Mouse (Mus musculus) liver, adult (tissue): ENCODE data around the gene Ccdc144b.

Experiments
- GATA4 ChIP-seq: IDR thresholded peaks from 2 replicates; pipeline ENCODE4 v1.6.1; 2014; ENCODE audit warnings: mild to moderate bottlenecking, low read length; ENCODE audit not compliant: insufficient replicate concordance

The Ccdc144b gene

GRCm38 (mm10) chr3:36053447-36053846, at the start of gene Ccdc144b:
Gene Ccdc144b (minus strand): TSS chr3:36053547.
- no peak for TF ChIP-seq GATA4

GRCm38 (mm10) chr3:36095371-36095770, 42.0 kb upstream of the Ccdc144b start:
- TF ChIP-seq GATA4, result no peak

GRCm38 (mm10) chr3:36087591-36087990, 34.2 kb upstream of the Ccdc144b start:
- no peak for TF ChIP-seq GATA4

- no peak for TF ChIP-seq GATA4
These were observed 32.0 kb upstream of the Ccdc144b start for GRCm38 (mm10) chr3:36085394-36085793.

DNA sequence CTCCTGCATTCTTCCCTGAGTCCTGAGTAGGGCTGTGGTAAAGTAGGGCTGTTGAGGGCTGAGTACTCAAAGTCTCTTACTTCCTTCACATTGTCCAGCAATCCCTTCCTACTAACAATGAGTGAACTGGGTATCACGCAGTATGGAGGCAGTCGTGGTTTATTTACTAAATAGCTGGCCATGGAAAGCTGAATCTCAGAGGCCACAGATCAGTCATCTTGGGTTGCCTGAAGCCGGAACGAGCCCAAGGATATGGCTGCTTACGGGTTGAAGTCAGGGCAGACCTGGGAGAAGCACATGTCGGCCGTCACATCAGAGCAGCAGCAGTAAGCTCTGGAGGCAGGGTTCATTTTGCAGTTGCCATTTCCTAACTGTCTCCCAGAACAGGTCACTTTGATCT, 30.0 kb upstream of the Ccdc144b start:
- TF ChIP-seq GATA4, result no peak

GRCm38 (mm10) chr3:36082843-36083242, 29.5 kb upstream of the Ccdc144b start:
- TF ChIP-seq GATA4, result no peak

DNA sequence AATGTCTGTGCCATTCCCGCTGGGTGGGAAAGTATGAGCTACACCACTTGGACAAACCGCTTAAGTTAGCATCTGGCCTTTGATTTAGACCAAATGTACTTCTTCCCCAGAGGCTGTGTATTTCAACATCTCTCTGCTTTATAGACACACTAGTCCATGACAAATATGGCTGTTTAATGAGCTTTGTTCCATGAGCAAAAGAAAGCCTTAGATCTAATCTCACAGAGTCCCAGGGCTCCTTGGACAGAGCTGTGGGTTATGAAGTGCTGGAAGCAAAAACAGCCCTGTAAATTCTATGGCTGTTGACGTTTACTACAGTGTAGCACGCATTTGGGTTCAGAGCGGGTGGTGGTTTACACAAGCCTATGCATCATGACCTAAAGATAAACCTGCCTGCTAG, 27.4 kb upstream of the Ccdc144b start:
- no peak for TF ChIP-seq GATA4

DNA sequence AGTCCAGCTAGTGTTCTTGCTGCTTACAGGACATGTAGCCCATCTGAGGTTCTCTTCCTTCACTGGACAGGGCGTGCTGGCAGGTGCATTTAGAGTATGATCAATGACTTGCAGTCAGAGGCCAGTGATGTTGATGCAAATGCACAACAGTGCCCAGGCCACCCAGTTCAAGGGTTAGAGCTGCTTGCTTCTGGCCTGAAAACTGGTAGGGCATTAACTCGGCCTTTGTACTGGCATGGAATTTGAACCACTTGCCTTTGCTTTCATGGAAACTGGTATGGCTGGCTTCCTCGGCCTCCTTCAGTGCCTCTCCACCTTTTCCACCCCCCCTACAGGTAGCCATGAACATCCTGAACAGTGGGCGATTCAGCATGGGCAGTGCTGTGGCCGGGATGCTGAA, 26.5 kb upstream of the Ccdc144b start:
- no peak for TF ChIP-seq GATA4

DNA sequence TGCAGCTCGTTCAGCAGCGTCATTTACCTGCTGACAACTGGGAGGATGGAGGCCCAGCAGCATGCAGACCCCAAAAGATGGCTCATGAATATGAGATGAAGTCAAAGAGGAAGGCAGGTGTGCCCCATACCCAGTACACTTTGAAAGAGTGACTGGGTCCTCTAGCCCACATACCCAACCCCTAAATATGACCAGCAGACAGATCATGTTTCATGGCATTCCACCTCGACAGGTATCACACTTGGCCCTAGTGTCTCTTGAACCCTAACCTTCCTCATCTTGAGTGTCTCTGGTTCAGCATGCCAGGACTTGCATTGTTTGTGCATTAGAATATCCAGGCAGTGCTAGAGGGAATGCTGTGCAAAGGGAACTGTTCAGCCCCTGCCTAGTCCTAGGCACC, 24.0 kb upstream of the Ccdc144b start:
- no peak for TF ChIP-seq GATA4

DNA sequence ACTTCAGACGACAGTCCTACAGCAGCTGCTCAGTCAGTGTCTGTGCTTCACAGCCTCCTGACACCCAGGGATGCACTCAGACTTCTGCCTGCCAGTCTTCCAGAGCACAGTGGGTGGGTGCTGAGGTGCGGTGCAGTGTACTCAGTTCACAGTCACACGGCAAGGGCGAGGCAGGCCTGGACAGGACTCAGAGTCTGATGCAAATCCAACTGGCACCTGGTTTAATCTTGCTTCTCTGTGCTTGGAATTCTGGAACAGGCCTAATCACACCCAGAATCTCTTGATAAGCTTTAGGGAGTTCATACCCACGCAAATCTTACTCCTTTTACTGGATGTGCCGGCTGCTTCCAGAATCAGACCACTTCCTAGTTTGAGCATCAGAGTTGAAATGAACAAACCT, 22.1 kb upstream of the Ccdc144b start:
- TF ChIP-seq GATA4, result no peak

DNA sequence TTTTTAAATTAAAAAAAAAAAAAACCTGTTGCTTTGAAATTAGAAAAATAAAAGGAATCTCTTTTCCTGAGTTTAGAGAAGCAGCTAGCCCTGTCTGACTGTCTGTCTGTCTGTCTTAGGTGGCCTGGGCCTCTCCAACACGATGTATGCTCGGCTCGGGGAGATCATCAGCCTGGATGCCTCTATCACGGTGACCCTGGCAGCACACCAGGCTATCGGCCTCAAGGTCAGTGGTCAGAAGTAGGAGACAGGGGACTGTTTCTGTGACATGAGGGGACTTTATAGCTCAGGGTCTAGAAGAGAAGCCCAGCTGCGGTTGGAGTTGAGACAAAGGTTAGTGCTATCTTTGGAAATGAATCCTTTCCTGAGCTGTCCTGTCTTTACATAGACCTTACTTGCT, 20.9 kb upstream of the Ccdc144b start:
- TF ChIP-seq GATA4, result no peak

DNA sequence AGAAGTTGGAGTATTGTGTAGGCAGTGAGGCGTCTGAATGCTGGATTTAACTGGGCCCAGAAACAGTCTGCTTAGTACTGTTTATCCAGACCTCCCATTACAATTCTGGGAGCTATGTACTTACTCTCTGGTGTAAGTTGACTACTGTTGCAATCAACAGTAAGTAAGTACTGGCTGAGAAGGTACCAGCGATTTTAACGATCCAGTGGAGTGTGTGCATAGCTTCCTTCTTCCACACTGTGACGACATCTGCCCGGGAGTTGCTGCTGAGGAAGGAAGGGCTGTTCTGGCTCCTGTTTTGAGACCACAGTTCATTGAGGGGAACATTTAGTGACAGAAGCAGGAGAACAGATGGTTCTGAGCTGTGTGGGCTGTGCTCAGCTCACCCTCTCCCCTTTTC, 17.7 kb upstream of the Ccdc144b start:
- no peak for TF ChIP-seq GATA4

GRCm38 (mm10) chr3:36070436-36070835, 17.1 kb upstream of the Ccdc144b start:
- TF ChIP-seq GATA4, result no peak

GRCm38 (mm10) chr3:36067731-36068130, 14.4 kb upstream of the Ccdc144b start:
- no peak for TF ChIP-seq GATA4

DNA sequence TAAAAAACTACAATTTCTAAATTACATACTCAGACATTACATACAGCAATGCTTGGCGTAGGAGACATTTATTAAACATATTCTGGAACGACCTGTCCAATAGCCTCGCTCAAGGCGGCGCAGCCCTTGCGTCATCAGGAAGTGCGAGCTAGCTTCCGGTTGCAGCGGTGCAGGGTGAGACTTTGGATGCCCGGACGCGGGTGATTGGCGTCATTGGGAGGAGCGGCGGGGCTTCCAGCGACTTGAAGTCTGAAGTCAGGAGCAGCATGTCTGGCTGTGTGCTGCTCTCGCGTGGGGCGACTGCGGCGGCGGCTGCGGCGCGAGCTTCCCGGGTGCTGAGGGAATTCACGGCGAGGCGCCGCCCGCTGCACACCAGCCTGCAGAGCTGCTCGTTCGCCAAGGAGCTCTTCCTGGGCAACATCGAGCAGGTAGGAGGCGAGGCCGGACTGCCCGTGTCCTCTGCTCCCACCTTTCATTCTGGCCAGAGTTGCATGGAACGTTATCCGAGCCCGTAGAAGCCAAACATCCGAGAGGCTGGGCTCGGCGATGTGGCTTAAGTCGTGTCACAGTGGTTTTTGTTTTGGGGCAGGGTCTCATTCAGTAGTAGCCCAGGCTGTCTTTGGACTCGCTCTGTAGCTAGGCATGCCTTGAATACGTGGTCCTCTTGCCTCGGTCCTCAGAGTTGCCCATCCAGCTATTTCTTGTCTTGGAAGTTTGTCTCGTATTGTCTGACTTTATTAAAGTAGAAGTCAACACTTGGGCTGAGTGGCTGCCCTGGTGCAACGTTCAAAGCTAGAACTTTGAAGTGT, 12.7 kb upstream of the Ccdc144b start, which contains the start of gene Acad9:
Gene Acad9, plus strand, starts transcription at position 137 of the 809 bp plus-strand sequence.
- TF ChIP-seq GATA4, result peak; percentile 8; the same call in 1 of the 2 replicates

GRCm38 (mm10) chr3:36065166-36065565, 11.8 kb upstream of the Ccdc144b start:
- TF ChIP-seq GATA4, result no peak

DNA sequence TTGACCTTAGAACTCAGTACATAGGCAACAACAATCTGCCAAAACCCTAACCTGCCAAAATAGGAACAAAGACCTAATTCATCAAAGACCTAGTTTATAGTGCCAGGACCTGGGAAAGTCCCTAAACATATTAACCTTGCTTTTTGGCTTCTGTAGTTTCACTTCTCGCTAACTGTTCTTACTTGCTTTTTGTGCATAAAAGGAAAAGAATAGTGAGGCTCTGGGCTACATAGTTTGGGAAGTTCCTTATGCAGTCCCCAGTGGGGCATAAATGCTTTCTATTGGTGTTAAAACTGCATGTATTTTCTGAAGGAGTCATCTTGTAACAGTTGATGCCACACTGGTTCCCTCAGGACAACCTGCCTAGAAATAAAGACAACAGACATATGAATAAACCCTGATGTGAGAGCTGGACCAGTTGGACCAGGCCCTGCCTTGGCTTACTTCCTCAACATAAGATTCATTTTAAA, 11.3 kb upstream of the Ccdc144b start:
- TF ChIP-seq GATA4, result no peak
